Mouse (Mus musculus): ENCODE results near the gene Elavl1.
"Not testable (repeated sequence)": the region's sequence is repeated elsewhere in the genome, so short reads cannot be mapped to it uniquely, and the experiment has no call there.

Gene Elavl1

DNA sequence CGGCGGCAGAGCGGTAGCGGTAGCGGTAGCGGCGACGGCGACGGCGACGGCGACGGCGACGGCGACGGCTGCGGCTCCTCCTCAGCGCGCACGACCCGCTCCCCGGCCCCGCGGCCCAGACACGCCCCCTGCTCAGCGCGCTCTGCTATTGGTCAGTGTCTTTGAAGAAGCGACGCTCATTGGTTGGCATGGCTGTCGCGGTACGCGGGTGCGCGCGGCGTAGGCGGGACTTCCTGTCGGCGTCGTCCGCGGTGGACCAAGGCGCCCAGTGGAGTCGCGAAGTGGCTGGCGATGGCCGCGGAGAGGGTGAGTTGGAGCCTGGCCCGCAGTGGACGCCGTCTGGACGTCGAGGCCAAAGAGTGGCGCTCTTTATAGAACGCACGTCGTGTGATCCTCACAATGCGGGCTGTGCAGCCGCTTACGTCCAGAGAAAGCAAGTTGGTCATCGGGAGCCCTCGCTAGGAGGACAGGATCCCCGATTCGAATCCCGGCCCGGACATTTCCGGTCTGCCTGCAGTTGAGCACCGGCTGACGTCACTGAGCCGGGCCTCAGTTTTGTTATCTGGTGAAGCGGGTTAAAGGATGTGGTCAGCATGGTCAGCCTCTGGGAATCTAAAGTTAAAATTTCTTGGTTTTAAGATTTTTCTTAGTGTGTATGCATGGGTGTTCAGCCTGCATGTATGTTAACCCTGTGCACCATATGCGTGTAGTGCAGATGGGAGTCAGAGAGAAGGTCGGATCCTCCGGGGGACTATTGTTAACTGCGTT lies at the start of gene Elavl1, which contains the start of gene Ccl25:
TSS of gene Elavl1 (minus strand) at position 431 of the 768 bp plus-strand sequence.
TSS of gene Ccl25 (plus strand) at position 228 of the 768 bp plus-strand sequence.
- DNase-seq: peak; percentile 98

DNA sequence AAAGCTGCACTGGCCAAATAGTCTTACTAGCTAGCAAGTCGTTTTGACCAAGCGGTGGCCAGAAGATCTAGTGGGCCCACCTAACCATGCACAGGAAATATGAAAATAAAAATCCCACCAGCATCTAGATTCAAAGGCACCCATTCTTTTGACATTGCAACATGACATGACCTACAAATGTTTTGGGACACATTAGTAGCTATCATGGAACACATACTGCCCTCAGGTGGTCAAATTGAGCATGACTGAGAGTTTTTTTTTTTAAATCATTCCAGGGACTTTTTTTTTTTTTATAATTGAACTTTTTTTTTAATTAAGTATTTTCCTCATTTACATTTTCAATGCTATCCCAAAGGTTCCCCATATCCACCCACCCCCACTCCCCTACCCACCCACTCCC lies 47.4 kb upstream of the Elavl1 start:
- no peak for DNase-seq

DNA sequence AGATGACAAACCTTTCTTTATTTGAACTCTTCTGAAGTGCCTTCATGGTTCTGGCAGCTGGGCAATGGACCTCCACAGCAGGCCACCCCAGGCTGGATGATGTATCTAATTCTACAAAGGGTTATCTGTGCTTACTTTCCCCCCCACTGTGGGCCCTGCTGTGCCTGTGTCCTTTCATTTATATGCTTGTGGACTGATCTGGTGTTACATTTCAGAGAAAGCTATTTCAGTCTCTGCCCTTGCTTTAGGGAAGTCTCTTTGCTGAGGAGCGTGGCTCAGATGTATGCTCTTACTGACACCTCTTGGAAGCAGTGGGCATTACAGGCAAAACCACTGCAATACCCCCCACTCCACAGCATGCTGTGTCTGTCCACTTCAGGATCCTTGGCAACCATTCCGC lies 44.9 kb upstream of the Elavl1 start:
- DNase-seq: peak in 1 of 2 experiments; percentile 22

DNA sequence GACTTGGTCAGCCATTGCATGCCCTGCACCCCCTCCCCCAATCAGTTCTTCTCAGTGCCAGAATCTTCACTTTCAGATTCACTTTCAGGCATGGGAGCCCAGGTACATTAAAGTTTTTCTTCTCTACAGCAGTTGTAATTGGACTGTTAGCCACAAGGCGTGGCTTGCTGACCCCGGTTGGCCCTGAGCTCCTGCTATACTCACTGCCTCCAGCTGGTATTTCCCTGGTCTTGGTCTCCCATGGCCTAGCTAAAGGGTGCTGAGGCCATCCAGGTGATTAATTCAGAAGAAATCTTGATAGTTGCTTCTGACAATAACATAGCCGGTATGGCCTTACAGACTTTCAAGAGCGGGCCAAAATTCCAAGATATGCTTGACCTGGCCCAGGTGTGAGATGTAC lies 43.3 kb upstream of the Elavl1 start:
- DNase-seq: no peak

DNA sequence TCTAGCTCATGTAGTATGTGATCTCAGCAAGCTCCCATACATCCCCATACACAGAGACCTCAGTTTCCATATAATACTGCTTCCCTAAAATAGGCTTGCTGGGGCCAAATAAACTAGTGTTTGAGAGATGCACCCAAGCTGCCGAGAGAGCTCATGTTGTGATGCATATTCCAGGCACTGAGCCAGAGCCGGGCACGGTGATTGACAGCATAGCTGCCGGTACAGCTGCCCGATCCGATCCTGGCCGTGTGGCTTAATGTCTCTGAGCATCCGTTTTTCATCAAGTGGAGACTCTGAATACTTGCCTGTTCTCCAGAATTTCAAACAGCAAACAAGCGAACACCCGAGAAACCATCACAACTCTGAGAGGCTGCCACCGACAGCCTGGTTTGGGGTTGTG lies 42.6 kb upstream of the Elavl1 start:
- no peak for DNase-seq

DNA sequence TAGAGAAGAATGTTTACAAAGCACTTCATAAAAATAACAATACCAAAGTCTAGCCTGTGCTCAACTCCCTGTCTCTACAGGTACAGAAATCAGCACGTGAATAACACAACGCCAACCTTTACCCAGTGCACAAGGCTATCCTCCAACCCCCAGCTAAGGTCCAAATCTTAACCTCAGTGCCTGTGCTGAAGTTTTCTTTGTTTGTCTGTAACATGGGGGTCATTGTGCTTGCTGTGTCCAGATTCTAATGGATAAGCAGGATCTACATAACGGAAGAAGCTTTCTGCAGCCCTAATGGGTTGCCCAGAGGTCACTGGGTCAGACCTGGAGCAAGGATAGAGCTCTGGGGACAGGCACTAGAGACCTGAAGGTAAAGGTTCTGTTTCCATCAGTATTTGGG lies 41.0 kb upstream of the Elavl1 start:
- no peak for DNase-seq

DNA sequence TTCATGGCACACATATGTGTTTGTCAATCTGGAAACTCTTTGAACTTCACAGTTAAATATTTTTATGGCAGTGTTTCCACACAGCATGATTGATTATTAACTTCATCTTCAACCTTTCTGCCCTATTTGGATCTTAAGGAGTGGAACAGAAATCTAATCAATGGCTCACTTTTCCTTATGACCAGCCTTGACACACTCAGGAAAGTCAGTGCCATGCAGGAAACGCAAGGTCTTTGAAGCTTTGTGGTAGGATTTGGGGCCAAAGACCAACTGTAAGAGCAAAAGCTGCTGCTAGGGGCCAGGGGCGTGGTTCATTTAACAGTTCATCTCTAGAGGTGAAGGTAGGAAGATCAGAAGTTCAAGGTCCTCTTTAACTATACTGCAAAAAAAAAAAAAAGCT lies 35.7 kb upstream of the Elavl1 start:
- no peak for DNase-seq

DNA sequence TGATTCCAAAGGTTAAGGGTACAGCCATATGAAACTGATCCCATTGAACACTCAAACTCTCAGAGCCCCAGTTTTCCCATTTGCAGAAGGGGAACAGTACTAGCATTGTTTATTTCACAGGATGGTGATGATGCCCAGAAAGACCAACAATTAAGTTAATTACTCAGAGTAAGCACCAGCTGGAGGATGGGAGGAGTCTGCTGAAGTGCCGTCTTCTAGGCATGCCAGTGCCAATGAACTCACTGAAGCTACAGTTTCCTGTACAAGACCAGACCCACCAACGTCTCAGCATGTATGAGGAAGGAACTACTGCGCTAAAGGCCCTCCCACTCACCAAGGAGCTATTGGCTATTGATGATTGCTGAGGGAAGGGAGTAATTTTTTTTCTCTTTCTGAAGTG lies 34.1 kb upstream of the Elavl1 start:
- no peak for DNase-seq

DNA sequence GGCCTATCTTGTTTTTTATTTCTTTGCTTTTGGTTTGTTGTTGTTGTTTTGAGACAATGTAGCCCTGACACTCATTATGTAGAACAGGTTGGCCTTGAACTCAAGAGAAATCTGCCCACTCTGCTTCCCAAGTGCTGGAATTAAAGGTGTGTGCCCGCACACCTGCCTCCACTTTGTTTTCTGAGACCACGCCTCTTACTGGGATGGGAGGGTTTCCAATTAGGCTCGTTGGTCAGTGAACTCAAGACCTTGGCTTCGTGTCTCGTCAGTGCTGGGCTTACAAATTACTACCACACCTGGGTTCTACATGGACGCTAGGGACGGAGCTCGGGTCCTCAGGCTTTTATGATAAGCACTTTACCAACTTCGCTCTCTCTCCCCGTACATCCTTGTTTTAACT lies 30.2 kb upstream of the Elavl1 start:
- DNase-seq: no peak

DNA sequence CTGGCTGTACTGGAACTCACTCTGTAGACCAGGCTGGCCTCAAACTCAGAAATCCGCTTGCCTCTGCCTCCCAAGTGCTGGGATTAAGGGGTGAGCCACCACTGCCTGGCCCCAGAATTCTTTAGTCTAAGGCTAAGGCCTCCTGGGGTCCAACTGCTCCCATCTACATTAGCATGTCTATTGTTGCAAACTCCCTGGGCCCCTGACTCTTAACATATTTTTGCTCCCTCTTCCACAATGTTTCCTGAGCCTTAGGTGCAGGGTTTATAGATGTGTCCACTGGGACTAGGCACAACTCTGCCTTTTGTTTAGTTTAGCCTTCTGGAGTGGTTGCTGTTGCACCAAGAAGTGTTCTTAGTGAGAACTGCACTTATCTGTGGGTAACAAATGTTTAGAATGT lies 29.3 kb upstream of the Elavl1 start:
- DNase-seq: no peak

DNA sequence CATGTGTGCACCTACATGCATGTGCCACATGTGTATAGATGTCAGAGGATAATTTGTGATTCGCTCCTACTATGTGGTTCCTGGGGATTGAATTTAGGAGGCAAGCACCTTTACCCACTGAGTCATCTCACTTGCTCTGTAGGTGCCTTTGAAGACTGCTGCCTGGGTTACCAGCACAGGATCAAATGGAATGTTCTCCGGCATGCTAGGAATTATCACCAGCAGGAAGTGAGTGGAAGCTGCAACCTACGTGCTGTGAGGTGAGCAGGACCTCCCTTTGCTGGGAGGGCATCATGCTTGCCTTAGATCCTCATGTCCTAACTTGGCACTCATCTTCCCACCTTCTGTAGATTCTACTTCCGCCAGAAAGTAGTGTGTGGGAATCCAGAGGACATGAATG lies 28.5 kb upstream of the Elavl1 start:
- no peak for DNase-seq

DNA sequence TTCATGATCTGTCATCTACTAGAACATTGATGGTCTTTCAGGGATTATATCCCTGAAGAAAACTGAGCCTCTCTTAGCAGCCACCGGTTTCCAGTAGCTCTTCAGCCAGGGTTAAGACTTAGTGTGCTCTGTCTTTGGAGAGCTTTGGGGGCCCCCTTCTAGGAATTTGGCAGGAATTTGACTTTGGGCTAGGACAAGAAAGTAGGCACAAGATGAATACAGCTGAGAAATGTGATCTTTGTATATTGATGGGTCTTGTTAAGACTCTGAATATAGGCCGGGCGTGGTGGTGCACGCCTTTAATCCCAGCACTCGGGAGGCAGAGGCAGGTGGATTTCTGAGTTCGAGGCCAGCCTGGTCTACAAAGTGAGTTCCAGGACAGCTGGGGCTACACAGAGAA lies 27.3 kb upstream of the Elavl1 start:
- DNase-seq: not testable (repeated sequence)

DNA sequence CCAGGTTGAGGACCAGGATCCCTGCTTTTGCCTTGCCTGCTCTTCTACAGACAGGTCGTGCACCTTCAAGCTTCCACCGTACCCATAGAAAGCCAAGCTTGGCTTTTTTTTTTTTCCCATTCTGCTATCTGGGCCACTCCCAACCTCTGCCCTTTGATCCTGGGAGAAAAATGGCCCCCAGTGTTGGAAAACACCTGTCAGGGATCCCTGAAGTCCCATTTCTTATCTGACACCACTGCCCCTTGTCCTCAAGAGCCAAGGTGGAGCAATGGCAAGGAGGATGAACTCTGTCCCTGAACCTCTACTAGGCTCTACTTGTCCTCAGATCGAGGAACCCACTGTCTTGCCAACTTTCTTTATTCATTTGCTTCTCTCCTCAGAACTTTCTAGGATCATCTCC lies 25.4 kb upstream of the Elavl1 start:
- DNase-seq: no peak

DNA sequence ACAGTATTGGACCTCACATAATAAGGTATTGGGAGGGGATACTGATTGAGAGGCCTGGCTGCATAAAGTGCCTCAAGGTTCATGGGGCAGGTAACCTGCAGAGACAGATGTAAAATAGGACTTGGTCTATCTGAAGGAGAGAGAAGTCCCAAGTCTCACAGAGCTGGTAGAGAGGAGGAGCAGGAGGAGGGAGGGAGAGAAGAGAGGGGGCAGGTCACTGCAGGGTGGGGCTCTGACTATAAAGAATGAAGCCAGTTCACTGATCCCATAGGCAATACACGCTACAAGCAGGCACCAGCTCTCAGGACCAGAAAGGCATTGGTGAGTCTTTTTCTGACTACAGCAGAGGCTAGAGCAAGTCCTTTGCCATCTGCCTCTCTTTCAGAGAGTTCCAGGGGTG lies 24.1 kb upstream of the Elavl1 start:
- DNase-seq: no peak

DNA sequence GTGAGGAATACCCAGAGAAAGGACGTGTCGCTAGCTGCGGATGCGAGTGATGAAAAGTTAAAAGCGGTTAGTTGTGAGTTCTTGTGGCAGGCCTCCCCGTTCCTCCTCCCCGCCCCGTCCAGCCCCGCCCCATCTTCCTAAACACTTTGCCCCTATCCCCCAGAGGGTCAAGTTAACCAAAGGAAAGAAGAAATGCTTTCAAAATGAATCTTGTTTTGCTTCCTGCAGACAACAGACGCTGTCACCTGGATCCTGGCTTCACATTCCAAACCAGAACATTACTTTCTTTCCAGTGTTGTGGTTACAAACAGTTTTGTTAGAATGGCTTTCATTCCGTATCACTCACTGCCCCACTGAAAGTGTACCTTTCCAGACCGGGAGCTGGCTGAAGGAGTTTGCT lies 23.1 kb upstream of the Elavl1 start:
- no peak for DNase-seq

DNA sequence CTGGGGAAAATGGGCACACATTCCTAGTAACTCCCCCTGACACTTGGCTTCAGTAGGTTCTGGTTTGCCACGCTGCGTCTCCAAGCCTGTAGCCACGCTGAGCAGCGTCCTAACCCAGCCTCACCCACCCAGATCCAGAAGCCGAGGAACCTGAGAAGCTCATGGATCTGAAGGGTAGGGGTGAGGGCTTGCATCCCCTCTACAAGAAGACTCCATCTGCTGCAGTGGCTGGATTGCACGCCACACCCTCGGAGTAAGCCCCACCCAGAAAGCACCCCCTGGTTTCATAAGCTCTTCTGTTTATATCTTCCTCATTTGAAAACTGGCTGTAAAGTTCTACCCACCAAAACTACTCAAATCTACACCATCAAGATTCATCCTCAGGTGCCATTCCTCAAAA lies 22.4 kb upstream of the Elavl1 start:
- no peak for DNase-seq

DNA sequence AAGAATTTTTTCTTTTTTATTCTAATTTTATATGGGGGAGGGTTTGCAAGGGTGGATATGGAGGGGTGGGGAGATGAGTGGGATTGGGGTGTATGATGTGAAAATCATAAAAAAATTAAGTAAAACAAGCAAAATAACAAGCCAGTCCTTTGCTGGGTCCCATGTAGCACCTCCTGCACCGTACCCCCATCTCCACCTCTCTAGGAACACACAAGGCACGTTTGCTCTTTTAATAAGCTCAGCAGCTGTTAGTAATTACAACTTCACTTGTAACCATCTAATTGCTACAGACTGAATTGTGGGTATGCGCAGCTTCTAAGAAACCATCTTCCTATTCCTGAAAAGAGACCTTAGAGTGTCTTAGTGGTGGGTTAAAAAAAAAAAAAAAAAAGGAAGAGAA lies 15.0 kb upstream of the Elavl1 start:
- DNase-seq: no peak

DNA sequence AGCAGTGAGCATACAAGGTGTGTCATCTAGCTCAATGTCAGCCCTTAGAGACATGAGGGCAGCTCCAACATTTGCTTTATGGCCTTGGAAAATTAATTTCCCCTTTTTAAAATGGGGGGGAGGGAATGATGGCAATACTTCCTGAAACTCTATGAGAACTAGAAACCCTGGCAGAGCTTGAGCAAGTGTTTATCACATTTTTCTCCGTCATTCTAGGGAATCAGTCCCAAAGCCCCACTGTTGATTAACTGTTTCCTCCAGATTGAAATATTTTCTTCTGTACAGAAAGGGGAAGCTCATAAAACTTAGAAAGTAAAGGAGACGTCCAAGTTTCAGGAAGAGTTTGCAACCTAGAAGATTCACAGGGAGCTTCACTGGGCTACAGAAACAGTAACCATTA lies 10.5 kb upstream of the Elavl1 start:
- no peak for DNase-seq

DNA sequence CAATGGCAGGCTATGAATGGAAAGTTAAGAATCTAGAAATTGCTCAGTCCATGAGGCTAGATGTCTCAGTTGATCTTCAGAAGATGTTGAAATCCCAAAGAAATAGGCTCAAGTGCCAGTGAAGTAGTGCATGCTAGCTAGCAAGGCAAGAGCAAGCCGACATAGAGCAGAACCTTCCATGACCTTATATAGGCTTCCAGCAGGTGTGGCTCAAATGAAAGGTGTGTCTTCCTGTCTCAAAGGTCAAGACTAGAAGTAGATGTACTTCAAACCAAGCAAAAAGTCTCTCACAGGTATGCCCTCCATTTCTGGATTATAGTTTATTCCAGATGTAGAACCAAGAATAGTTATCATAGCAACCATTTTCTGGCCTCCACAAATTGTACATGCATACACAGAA lies 8.8 kb upstream of the Elavl1 start:
- DNase-seq: no peak

DNA sequence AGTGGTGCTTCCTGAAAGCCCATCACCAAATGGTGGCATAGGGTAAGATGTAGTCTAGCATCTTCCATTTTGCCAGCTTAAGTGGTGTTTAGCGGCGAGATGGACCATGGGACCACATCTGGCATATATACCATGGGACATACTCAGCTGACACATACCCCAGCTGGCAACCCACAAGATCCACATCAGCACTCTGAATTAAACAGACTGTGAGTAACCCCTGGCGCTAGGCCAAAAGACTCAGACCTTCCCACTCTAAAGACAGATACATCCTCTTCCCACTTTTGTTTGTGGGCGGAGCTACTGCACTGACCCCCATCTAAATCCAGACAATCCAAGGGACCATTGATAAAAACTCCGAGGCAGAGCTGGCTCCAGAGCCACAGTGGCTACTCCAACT lies 3.8 kb upstream of the Elavl1 start:
- DNase-seq: no peak

DNA sequence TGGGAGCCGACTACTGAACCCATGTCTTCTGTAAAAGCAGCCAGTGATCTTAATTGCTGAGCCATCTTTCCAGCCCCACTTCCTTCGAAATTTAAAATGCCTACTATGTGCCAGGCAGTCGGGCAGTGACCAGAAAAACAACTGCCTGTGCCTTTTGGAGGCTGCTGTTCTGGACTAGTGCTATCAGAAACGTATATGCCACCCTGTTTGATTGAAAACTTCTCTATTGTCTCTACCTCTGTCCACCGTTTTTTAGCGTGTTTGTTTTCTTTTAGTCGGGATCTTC lies 481 bp upstream of the Elavl1 start:
- no peak for DNase-seq

DNA sequence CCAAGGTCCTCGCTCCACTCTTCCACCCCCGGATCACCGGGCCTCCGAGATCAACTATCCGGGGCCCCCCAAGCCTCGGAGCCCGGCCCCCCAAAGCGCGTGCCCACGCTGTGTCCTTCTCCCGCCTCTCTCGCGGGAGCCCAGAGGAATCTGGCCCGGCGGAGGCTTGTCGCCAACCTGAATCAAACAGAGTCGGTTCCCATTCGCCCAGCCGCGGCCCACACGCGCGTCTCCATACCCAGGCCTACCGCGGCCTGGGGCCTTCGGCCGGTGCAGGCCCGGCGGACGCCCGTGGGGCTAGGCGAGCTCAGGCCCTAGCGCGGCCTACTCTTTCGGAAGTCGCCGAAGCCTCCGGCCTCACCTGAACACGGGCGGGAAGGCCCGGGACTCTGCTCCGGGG lies 688 bp downstream of the Elavl1 start:
- no peak for DNase-seq

DNA sequence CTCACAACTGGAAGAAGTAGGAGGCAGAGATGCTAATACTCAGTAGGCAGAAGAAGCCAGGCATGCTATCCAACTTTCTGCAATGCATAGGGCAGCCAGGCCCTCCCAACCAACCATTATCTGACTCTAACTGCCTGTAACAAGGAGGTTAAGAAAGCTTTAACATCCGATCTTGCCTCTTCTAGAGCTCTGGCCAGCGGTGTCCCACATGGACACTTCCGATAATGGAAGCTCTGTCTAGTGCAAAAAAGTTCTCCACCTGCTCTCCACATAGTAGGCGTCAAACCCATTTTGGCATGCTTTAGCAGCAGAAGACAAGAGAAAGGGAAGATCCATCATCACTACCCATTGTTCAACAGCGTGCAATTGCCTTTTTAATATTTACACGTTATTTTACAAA lies 1.3 kb downstream of the Elavl1 start:
- no peak for DNase-seq

DNA sequence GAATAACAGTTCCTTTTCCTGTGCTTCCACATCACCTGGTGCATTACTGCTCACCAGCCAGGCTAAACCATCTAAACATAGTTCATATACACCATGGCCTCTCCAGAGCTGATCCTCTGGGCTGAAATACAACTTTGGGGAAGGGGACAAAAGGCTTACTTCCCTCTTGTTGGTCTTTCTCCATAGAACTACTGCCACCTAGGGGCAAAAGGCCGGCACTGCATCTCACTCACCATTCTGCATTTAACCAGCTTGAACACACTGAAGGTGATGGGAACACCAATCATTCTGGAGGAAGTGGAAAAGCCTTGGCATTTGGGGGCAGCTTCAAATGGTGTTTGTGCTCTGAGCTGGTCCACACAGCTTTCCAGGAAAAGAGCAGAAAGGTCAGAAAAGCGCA lies 2.7 kb downstream of the Elavl1 start:
- peak; percentile 75 to 85 for DNase-seq

DNA sequence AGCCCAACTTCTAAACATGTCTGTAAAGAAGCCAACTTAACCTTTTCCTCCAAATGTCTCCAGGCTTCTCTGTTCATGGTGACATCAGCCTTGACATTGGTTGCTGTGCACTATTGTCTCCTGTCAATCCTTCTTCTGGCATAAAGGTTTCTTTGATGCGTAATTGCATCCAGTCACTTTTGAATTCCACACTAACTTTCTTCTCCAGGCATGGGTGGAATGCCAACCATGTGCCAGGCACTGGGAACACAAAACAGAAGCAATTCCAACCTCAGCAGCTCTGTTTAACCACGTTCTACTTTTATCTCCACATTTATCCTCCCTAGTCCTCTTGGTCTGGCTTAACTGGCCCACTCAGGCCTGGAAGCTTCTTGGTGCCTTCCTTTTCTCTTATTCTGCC lies 4.2 kb downstream of the Elavl1 start:
- DNase-seq: no peak

DNA sequence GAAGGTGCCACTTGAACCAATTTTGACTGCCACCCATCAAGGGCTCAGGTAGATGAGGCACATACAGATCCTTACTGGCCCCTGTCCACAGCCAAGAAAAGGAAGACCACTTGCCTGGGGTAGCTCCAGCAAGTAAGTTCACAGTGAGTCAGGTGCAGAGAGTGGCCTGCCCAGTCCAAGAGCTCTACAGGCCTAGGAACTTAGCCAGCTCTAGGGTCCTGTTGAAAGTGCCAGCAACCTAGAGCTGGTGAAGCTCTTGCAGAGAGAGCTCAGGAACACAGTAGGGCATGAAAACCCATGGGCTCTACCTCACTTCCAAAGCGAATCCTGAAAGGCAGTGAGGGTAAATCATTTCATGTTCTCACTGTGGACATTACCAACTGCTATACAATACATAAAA lies 4.8 kb downstream of the Elavl1 start:
- no peak for DNase-seq
